Mouse (Mus musculus) forebrain, embryonic 10.5 days (tissue): ENCODE measurements around the gene Zfp60. TPM values are rescaled to one million over a fixed set of nuclear protein-coding genes. Genes with fewer than 3 reads are reported as not detected.
"Not testable (repeated sequence)": the region's sequence is repeated elsewhere in the genome, so short reads cannot be mapped to it uniquely, and the experiment has no call there.

ENCODE experiments used
- DNase-seq: peaks from one replicate; pipeline ENCODE4 v3.0.0-alpha.2; 2017; ENCODE audit warnings: low spot score; ENCODE audit errors: extremely low spot score
- H3K27ac ChIP-seq: fragments of 300-500 bp; sonication (generic); 2 replicates; pipeline ENCODE4 v1.5.1; 2016; ENCODE audit warnings: mild to moderate bottlenecking
- H3K27me3 ChIP-seq: fragments of 300-500 bp; sonication (generic); 2 replicates; pipeline ENCODE4 v1.6.1; 2016; ENCODE audit warnings: mild to moderate bottlenecking; ENCODE audit not compliant: poor library complexity, severe bottlenecking
- H3K36me3 ChIP-seq: fragments of 300-500 bp; sonication (generic); replicated peaks from 2 replicates; pipeline ENCODE4 v1.6.1; 2016; ENCODE audit warnings: mild to moderate bottlenecking, moderate library complexity
- H3K4me1 ChIP-seq: fragments of 300-500 bp; sonication (generic); 2 replicates; pipeline ENCODE4 v1.6.1; 2016
- H3K4me3 ChIP-seq: fragments of 300-500 bp; sonication (generic); 2 replicates; pipeline ENCODE4 v1.5.1; 2016; ENCODE audit warnings: mild to moderate bottlenecking, moderate library complexity
- H3K9me3 ChIP-seq: fragments of 300-500 bp; sonication (generic); 2 replicates; pipeline ENCODE4 v1.6.1; 2016; ENCODE audit warnings: mild to moderate bottlenecking, moderate library complexity
- WGBS: fragments of 180-500 bp; shearing (Covaris S2); methylation state at CpG from one replicate; pipeline ENCODE4 v1.1.7; 2016; 5-methylcytosine and 5-hydroxymethylcytosine counted together
- polyA plus RNA-seq: library from polyadenylated mRNA; unstranded; fragments of >200 nt; fragmentation: Nextera tagmentation; extraction: Ambion mirVana; gene quantifications from 2 replicates; pipeline ENCODE4 v1.2.1, GENCODE M21; 2016

Gene Zfp60
- polyA plus RNA-seq, 1 experiment from 2014 or later = 70.8 TPM

DNA sequence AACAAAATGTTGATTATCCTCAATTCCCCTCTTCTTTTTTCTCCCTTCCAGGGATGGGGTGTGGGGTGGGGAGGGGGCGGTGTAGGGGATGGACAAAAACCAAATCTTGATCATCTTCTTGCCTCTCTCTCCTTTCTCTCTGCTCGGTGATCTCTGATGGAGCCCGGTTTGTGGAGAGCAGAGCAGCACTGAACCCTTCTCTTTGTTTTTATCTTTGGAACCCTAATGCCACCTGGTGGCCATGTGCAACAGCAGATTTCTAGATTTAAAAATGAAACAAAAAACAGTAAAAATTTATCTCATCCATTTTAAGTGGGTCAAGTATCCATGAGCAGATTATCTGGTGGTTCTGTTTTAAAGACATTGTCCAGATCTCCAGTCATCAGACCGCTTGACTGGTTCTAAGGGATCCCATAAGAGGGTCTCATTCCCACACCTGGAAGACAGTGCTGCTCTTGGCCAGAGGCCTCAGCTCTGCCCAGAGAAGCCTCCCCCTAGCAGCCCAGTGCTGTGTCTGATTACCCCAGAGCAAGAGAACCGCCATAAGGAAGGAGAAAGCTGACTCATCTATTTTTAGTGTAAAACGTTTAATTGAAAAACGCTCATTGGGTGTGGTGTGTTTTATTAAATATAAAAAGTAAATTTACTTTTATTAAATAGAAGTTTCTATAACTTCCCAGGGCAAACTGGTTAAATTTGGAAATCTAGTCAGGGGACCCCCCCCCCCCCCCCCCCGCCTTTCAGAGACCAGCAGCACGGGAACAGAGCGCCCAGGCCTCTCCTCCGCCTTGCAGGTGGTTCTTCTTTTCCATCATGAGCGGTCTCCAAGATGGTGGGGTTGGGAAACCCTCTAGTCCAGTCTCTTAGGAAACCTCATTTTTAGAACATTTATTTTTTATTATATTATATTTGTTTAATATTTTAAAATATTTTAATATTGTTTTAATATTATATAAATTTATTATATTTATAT lies 5.3 kb upstream of the Zfp60 start:
- H3K9me3 ChIP-seq = peaks cover 2% of the 10 kb centered on the region; the same call in 1 of the 2 replicates
- H3K27ac ChIP-seq = peak overlapping the region; percentile 78
- 46% methylated on average over 12 of the region's 12 CpGs for WGBS
- H3K4me3 ChIP-seq = no peak overlapping the region
- peaks cover 12% of the 10 kb centered on the region for H3K4me1 ChIP-seq
- H3K27me3 ChIP-seq = no peaks in the 10 kb centered on the region
- H3K36me3 ChIP-seq = no peaks in the 10 kb centered on the region
- DNase-seq = peak; percentile 45

GRCm38 (mm10) chr7:27727471-27727870 lies 3.7 kb upstream of the Zfp60 start:
- no peaks in the 10 kb centered on the region for H3K27me3 ChIP-seq
- WGBS = 75% methylated on average over 2 of the region's 2 CpGs
- no peak overlapping the region for H3K27ac ChIP-seq
- H3K4me1 ChIP-seq = peaks cover 21% of the 10 kb centered on the region
- DNase-seq = no peak
- H3K36me3 ChIP-seq = no peaks in the 10 kb centered on the region
- no peaks in the 10 kb centered on the region for H3K9me3 ChIP-seq
- no peak overlapping the region for H3K4me3 ChIP-seq

- Histone ChIP-seq H3K9me3 (no peaks in the 10 kb centered on the region), H3K27ac (peak overlapping the region; percentile 96), H3K4me1 (peaks cover 53% of the 10 kb centered on the region), H3K27me3 (no peaks in the 10 kb centered on the region), H3K4me3 (peak overlapping the region; percentile 69), H3K36me3 (peaks cover 20% of the 10 kb centered on the region)
- peak; percentile 23 for DNase-seq
- 10% methylated on average over 12 of the region's 12 CpGs for WGBS
These were observed 757 bp downstream of the Zfp60 start for GRCm38 (mm10) chr7:27731946-27732345.

DNA sequence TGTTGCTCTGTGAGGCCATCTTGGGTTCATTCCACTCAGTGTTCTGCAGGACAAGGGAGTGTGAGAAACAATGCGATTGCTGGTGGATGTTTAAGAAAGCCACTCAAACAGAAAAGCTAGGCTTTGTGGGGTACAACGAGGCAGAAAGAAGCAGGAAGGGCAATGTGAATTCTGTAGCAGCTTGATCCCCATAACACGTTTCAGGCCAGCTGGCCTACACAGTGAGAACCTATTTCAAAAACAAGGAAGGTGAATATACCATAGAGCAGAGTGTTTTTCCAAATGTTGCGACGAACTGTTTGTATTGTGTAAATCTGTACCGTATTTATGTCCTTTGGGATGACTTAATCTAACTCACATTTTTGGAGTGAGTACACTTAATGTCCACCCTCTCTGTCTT lies 1.3 kb downstream of the Zfp60 start:
- Histone ChIP-seq H3K27ac (peak overlapping the region; percentile 96), H3K4me1 (peaks cover 49% of the 10 kb centered on the region), H3K27me3 (no peaks in the 10 kb centered on the region), H3K36me3 (peaks cover 25% of the 10 kb centered on the region), H3K9me3 (no peaks in the 10 kb centered on the region), H3K4me3 (peak overlapping the region; percentile 69)
- 67% methylated on average over 6 of the region's 6 CpGs for WGBS
- DNase-seq = no peak

DNA sequence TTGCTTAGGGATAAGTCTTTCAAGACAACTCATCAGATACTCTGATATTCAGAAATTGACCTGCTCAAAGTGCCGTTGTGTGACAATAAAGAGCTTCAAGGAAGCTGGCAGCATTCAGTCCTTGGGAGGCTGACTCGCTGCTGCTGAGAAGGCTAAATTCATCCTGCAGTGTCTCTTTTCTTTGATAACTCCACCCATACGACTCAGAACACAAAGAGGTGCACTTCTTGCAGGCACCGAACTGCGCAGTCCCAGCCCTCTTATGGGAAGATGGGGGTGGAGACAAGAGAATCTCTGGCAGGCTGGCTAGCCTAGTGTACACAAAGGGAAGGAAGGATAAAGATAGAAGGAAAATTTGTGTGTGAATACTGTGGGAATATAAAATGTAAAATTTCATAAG lies 4.3 kb downstream of the Zfp60 start:
- WGBS = 38% methylated on average over 5 of the region's 5 CpGs
- H3K27ac ChIP-seq = peak overlapping the region; percentile 62
- H3K4me3 ChIP-seq = peak overlapping the region; percentile 15
- DNase-seq = no peak
- H3K27me3 ChIP-seq = no peaks in the 10 kb centered on the region
- peaks cover 1% of the 10 kb centered on the region; the same call in 1 of the 2 replicates for H3K9me3 ChIP-seq
- peaks cover 46% of the 10 kb centered on the region for H3K4me1 ChIP-seq
- peaks cover 52% of the 10 kb centered on the region for H3K36me3 ChIP-seq

GRCm38 (mm10) chr7:27756351-27757047 lies 25.3 kb downstream of the Zfp60 start:
- peaks cover 24% of the 10 kb centered on the region for H3K4me1 ChIP-seq
- WGBS = 25% methylated on average over 5 of the region's 5 CpGs
- no peaks in the 10 kb centered on the region for H3K27me3 ChIP-seq
- H3K27ac ChIP-seq = peak overlapping the region; percentile 82
- peak; percentile 64 for DNase-seq
- peaks cover 9% of the 10 kb centered on the region for H3K9me3 ChIP-seq
- H3K4me3 ChIP-seq = peak overlapping the region; percentile 18; the same call in 1 of the 2 replicates
- peaks cover 34% of the 10 kb centered on the region for H3K36me3 ChIP-seq

DNA sequence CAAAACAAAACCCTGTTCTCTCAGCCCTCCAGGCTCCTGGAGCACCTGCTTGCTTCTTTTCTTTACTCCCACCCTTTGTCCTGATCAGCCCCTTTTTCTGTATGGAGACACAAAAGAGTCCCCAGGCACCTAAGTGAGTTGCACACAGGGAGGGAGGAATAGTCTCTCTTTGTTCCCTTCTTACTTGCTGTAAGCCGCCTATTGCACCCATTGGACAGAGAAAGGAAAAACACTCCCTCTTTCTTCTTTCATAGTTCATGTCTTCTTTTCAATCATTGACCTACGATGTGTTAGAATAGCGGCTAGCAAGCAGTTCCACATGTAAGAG lies 25.8 kb downstream of the Zfp60 start:
- DNase-seq = no peak

GRCm38 (mm10) chr7:27765176-27765886 lies 34.1 kb downstream of the Zfp60 start:
- H3K4me1 ChIP-seq = peaks cover 18% of the 10 kb centered on the region
- WGBS = 10% methylated on average over 17 of the region's 17 CpGs
- H3K36me3 ChIP-seq = no peaks in the 10 kb centered on the region
- H3K9me3 ChIP-seq = no peaks in the 10 kb centered on the region
- no peaks in the 10 kb centered on the region for H3K27me3 ChIP-seq
- no peak for DNase-seq
- peak overlapping the region; percentile 67 for H3K27ac ChIP-seq
- H3K4me3 ChIP-seq = peak overlapping the region; percentile 47

More for the DNA sequence above, 25.8 kb downstream of the Zfp60 start:
- H3K36me3 ChIP-seq = peaks cover 29% of the 10 kb centered on the region
- H3K27ac ChIP-seq = peak overlapping the region; percentile 82
- no peaks in the 10 kb centered on the region for H3K27me3 ChIP-seq
- WGBS = 17% methylated on average over 3 of the region's 3 CpGs
- H3K4me1 ChIP-seq = peaks cover 24% of the 10 kb centered on the region
- H3K4me3 ChIP-seq = peak overlapping the region; percentile 18; the same call in 1 of the 2 replicates
- H3K9me3 ChIP-seq = peaks cover 5% of the 10 kb centered on the region; the same call in 1 of the 2 replicates

DNA sequence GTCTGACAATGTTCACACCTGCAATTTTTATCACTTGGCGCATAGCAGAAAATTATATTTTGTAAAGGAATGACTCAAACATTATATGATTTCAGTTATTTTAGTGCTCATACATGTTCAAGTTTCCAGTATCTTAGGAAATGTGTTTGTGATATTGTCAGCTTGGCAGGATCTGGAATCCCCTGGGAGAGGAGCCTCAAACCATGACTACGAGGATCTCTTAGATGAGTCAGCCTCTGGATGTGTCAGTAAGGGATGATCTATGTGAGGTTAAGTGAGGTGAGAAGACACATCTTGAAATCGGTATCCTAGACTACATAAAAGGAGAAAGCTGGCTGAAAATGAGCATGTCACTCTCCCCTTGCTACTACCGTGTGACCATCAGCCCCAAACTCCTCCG lies 58.1 kb downstream of the Zfp60 start:
- DNase-seq = no peak
- 91% methylated on average over 5 of the region's 5 CpGs for WGBS
- H3K27ac ChIP-seq = no peak overlapping the region
- peaks cover 43% of the 10 kb centered on the region for H3K9me3 ChIP-seq
- no peaks in the 10 kb centered on the region for H3K36me3 ChIP-seq
- peaks cover 4% of the 10 kb centered on the region for H3K4me1 ChIP-seq
- H3K4me3 ChIP-seq = no peak overlapping the region
- no peaks in the 10 kb centered on the region for H3K27me3 ChIP-seq

GRCm38 (mm10) chr7:27793865-27794264 lies 62.7 kb downstream of the Zfp60 start:
- Histone ChIP-seq H3K9me3 (peaks cover 21% of the 10 kb centered on the region), H3K4me1 (peaks cover 41% of the 10 kb centered on the region), H3K27ac (peak overlapping the region; percentile 84)
- H3K27me3 ChIP-seq, H3K36me3 ChIP-seq, DNase-seq, H3K4me3 ChIP-seq: not testable (repeated sequence)
- 63% methylated on average over 3 of the region's 3 CpGs for WGBS

- H3K4me3 ChIP-seq = no peak overlapping the region
- H3K36me3 ChIP-seq = peaks cover 7% of the 10 kb centered on the region; the same call in 1 of the 2 replicates
- peak overlapping the region; percentile 84 for H3K27ac ChIP-seq
- H3K9me3 ChIP-seq = peaks cover 14% of the 10 kb centered on the region
- DNase-seq = no peak
- peaks cover 48% of the 10 kb centered on the region for H3K4me1 ChIP-seq
- H3K27me3 ChIP-seq = no peaks in the 10 kb centered on the region
These were observed 63.4 kb downstream of the Zfp60 start for GRCm38 (mm10) chr7:27794566-27794965.
